Mouse (Mus musculus) liver, adult 2 months (tissue): ENCODE data around the gene Zyx. TPM values are rescaled to one million over a fixed set of nuclear protein-coding genes. Genes with fewer than 3 reads are reported as not detected.

Source experiments
- DNase-seq: peaks from one replicate; pipeline ENCODE4 v3.0.0-alpha.2; 2011; ENCODE audit warnings: low read depth, low spot score; ENCODE audit errors: extremely low read depth
- H3K27ac ChIP-seq: fragments of 200-500 bp; replicated peaks from 2 replicates; pipeline ENCODE4 v1.5.1; 2012; ENCODE audit warnings: low read depth, mild to moderate bottlenecking, control low read depth, inconsistent platforms, low read length; ENCODE audit not compliant: insufficient read depth
- H3K27me3 ChIP-seq: fragments of 200-500 bp; 2 replicates; pipeline ENCODE4 v1.6.1; 2012; ENCODE audit warnings: mild to moderate bottlenecking, moderate library complexity, low read length, inconsistent platforms; ENCODE audit not compliant: control insufficient read depth, insufficient read depth
- H3K36me3 ChIP-seq: fragments of 200-500 bp; 2 replicates; pipeline ENCODE4 v1.6.1; 2012; ENCODE audit warnings: low read length, inconsistent platforms; ENCODE audit not compliant: control insufficient read depth, insufficient read depth
- H3K4me1 ChIP-seq: fragments of 200-500 bp; 2 replicates; pipeline ENCODE4 v1.6.1; 2011; ENCODE audit warnings: low read length; ENCODE audit not compliant: control insufficient read depth, insufficient read depth
- H3K4me3 ChIP-seq: fragments of 200-500 bp; 2 replicates; pipeline ENCODE4 v1.5.1; 2011; ENCODE audit warnings: low read depth, mild to moderate bottlenecking, control low read depth, low read length, moderate library complexity; ENCODE audit not compliant: insufficient read depth
- H3K79me2 ChIP-seq: fragments of 200-500 bp; 2 replicates; pipeline ENCODE4 v1.6.1; 2012; ENCODE audit warnings: inconsistent platforms, mild to moderate bottlenecking, low read length, moderate library complexity; ENCODE audit not compliant: control insufficient read depth, insufficient read depth
- H3K9ac ChIP-seq: fragments of 200-500 bp; 2 replicates; pipeline ENCODE4 v1.6.1; 2012; ENCODE audit warnings: low read depth, mild to moderate bottlenecking, control low read depth, inconsistent platforms, low read length
- CTCF ChIP-seq: fragments of 200-500 bp; IDR thresholded peaks from 2 replicates; pipeline ENCODE4 v1.5.1; 2011; ENCODE audit warnings: low read depth, low read length, control low read depth
- POLR2A ChIP-seq: fragments of 200-500 bp; IDR thresholded peaks from 2 replicates; pipeline ENCODE4 v1.6.1; 2011; ENCODE audit warnings: low read length, control low read depth; ENCODE audit not compliant: insufficient read depth; ENCODE audit errors: extremely low read depth
- WGBS: fragments of 180-500 bp; shearing (Covaris S2); methylation state at CpG from one replicate; pipeline ENCODE4 v1.1.7; 2018; 5-methylcytosine and 5-hydroxymethylcytosine counted together
- polyA plus RNA-seq: library from polyadenylated mRNA; depleted of rRNA; stranded (reverse); fragments of >200 nt; gene quantifications from 2 replicates; pipeline ENCODE4 v1.2.3, GENCODE M21; 2012
- total RNA-seq: library from RNA; depleted of rRNA; stranded (reverse); fragments of >200 nt; gene quantifications from 2 replicates; pipeline ENCODE4 v1.2.3, GENCODE M21; 2014

Gene Zyx
- total and polyA plus RNA-seq, 2 experiments = 6.4 to 49.8 TPM

- H3K27ac ChIP-seq = no peak overlapping the region; the same call in 1 of the 2 replicates
- WGBS = 37% methylated on average over 12 of the region's 12 CpGs
These were observed 987 bp upstream of the Zyx start for GRCm38 (mm10) chr6:42348281-42349005.

GRCm38 (mm10) chr6:42349006-42349425 is 414 bp upstream of the Zyx start:
- Histone ChIP-seq H3K9ac (peak overlapping the region; percentile 73), H3K4me1 (peaks cover 15% of the 10 kb centered on the region), H3K27ac (peak overlapping the region; percentile 80), H3K27me3 (no peaks in the 10 kb centered on the region), H3K36me3 (no peaks in the 10 kb centered on the region), H3K79me2 (peaks cover 3% of the 10 kb centered on the region; the same call in 1 of the 2 replicates), H3K4me3 (peak overlapping the region; percentile 68)
- 2% methylated on average over 11 of the region's 11 CpGs for WGBS
- TF ChIP-seq POLR2A (no peak), CTCF (peak; percentile 77)
- no peak for DNase-seq

More at GRCm38 (mm10) chr6:42348281-42349005, 987 bp upstream of the Zyx start:
- Histone ChIP-seq H3K36me3 (no peaks in the 10 kb centered on the region), H3K4me1 (peaks cover 15% of the 10 kb centered on the region), H3K79me2 (peaks cover 3% of the 10 kb centered on the region; the same call in 1 of the 2 replicates), H3K27me3 (no peaks in the 10 kb centered on the region), H3K9ac (0 out of 2 replicates have a peak overlapping the region, but pooled peaks have one; percentile 6), H3K4me3 (peak overlapping the region; percentile 68)
- DNase-seq = no peak
- peak; percentile 17; the same call in 1 of the 2 replicates for TF ChIP-seq CTCF
- no peak for TF ChIP-seq POLR2A

- H3K36me3 ChIP-seq = peaks cover 3% of the 10 kb centered on the region; the same call in 1 of the 2 replicates
- H3K4me1 ChIP-seq = peaks cover 21% of the 10 kb centered on the region
- TF ChIP-seq POLR2A (peak; percentile 98), CTCF (0 out of 2 replicates have a peak, but pooled peaks have one; percentile 0)
- DNase-seq = peak; percentile 60
- peak overlapping the region; percentile 68 for H3K4me3 ChIP-seq
- H3K27me3 ChIP-seq = no peaks in the 10 kb centered on the region
- H3K27ac ChIP-seq = peak overlapping the region; percentile 81
- H3K79me2 ChIP-seq = peaks cover 3% of the 10 kb centered on the region; the same call in 1 of the 2 replicates
- under 1% methylated on average over 71 of the region's 72 CpGs for WGBS
- H3K9ac ChIP-seq = peak overlapping the region; percentile 98
These were observed 864 bp downstream of the Zyx start for GRCm38 (mm10) chr6:42350021-42350967.

GRCm38 (mm10) chr6:42350968-42351775 is 1.7 kb downstream of the Zyx start:
- H3K9ac ChIP-seq = peak overlapping the region; percentile 98
- DNase-seq = peak; percentile 59
- peaks cover 8% of the 10 kb centered on the region; the same call in 1 of the 2 replicates for H3K36me3 ChIP-seq
- 33% methylated on average over 13 of the region's 13 CpGs for WGBS
- no peaks in the 10 kb centered on the region for H3K27me3 ChIP-seq
- TF ChIP-seq CTCF (no peak), POLR2A (no peak)
- H3K27ac ChIP-seq = peak overlapping the region; percentile 81
- H3K79me2 ChIP-seq = peaks cover 3% of the 10 kb centered on the region; the same call in 1 of the 2 replicates
- peaks cover 21% of the 10 kb centered on the region for H3K4me1 ChIP-seq
- peak overlapping the region; percentile 68 for H3K4me3 ChIP-seq

GRCm38 (mm10) chr6:42351776-42352485 is 2.5 kb downstream of the Zyx start:
- peak overlapping the region; percentile 81 for H3K27ac ChIP-seq
- peak overlapping the region; percentile 98; the same call in 1 of the 2 replicates for H3K9ac ChIP-seq
- H3K27me3 ChIP-seq = no peaks in the 10 kb centered on the region
- H3K4me3 ChIP-seq = no peak overlapping the region; the same call in 1 of the 2 replicates
- peaks cover 21% of the 10 kb centered on the region for H3K4me1 ChIP-seq
- peak; percentile 78 for DNase-seq
- H3K36me3 ChIP-seq = peaks cover 13% of the 10 kb centered on the region; the same call in 1 of the 2 replicates
- H3K79me2 ChIP-seq = peaks cover 3% of the 10 kb centered on the region; the same call in 1 of the 2 replicates
- 41% methylated on average over 7 of the region's 7 CpGs for whole genome bisulfite sequencing
- TF ChIP-seq CTCF = no peak
- TF ChIP-seq POLR2A = no peak
